Mouse (Mus musculus) forebrain, embryonic 15.5 days (tissue): ENCODE measurements at regions not wholly inside any gene's neighbourhood (a gene's known extent, or its start where the extent isn't known, plus 50 kb on each side); places are given as distances from the start of the nearest gene placed in this dataset.

Experiments
- ATAC-seq: fragments of 200-750 bp; cut with Nextera tagmentation; replicated peaks from 2 replicates; pipeline ENCODE4 v1.8.0; 2017; ENCODE audit warnings: mild to moderate bottlenecking, moderate TSS enrichment, moderate library complexity
- H3K27ac ChIP-seq: fragments of 300-500 bp; sonication (generic); replicated peaks from 2 replicates; pipeline ENCODE4 v1.5.1; 2015; ENCODE audit warnings: mild to moderate bottlenecking, inconsistent platforms
- H3K27me3 ChIP-seq: fragments of 300-500 bp; sonication (generic); 2 replicates; pipeline ENCODE4 v1.6.1; 2015; ENCODE audit warnings: inconsistent platforms
- H3K36me3 ChIP-seq: fragments of 300-500 bp; sonication (generic); 2 replicates; pipeline ENCODE4 v1.6.1; 2015; ENCODE audit warnings: mild to moderate bottlenecking, inconsistent platforms
- H3K4me1 ChIP-seq: fragments of 300-500 bp; sonication (generic); 2 replicates; pipeline ENCODE4 v1.6.1; 2015; ENCODE audit warnings: inconsistent platforms
- H3K4me2 ChIP-seq: fragments of 300-500 bp; sonication (generic); replicated peaks from 2 replicates; pipeline ENCODE4 v1.6.1; 2015; ENCODE audit warnings: mild to moderate bottlenecking, inconsistent platforms
- H3K4me3 ChIP-seq: fragments of 300-500 bp; sonication (generic); 2 replicates; pipeline ENCODE4 v1.5.1; 2015; ENCODE audit warnings: mild to moderate bottlenecking, inconsistent platforms
- H3K9ac ChIP-seq: fragments of 300-500 bp; sonication (generic); replicated peaks from 2 replicates; pipeline ENCODE4 v1.6.1; 2015; ENCODE audit warnings: mild to moderate bottlenecking, inconsistent platforms
- H3K9me3 ChIP-seq: fragments of 300-500 bp; sonication (generic); 2 replicates; pipeline ENCODE4 v1.6.1; 2016; ENCODE audit warnings: inconsistent platforms
- WGBS: fragments of 180-500 bp; shearing (Covaris S2); methylation state at CpG from one replicate; pipeline ENCODE4 v1.1.7; 2015; ENCODE audit warnings: mixed read lengths; 5-methylcytosine and 5-hydroxymethylcytosine counted together

- Histone ChIP-seq H3K4me3 (no peak overlapping the region), H3K36me3 (no peaks in the 10 kb centered on the region), H3K27me3 (no peaks in the 10 kb centered on the region), H3K4me2 (no peak overlapping the region), H3K9me3 (no peaks in the 10 kb centered on the region), H3K27ac (no peak overlapping the region), H3K9ac (no peak overlapping the region), H3K4me1 (no peaks in the 10 kb centered on the region)
- ATAC-seq, result no peak
- WGBS, result 91% methylated on average over 4 of the region's 4 CpGs
Observed at GRCm38 (mm10) chr2:45196511-45196910, 79.3 kb upstream of the Zeb2 start.

DNA sequence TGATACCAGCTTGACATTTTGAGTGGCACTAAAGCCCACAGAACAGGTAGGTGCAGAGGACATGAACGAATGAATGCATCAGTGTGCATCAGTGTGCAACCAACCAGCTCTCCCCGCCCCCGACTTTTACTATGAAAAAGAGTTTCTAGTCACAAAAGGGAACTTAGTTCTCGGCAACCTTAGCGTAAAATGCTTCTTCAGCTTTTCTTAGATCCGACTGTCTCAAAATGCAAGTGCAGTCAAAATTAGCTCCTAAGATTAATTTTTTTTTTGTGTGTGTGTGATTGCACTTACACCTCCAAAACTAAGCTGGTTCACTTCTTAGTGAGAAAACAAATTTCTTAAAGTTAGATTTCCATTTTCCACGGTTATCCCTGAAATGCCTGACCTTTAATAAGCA, 77.1 kb upstream of the Zeb2 start:
- WGBS, result 68% methylated on average over 7 of the region's 7 CpGs

DNA sequence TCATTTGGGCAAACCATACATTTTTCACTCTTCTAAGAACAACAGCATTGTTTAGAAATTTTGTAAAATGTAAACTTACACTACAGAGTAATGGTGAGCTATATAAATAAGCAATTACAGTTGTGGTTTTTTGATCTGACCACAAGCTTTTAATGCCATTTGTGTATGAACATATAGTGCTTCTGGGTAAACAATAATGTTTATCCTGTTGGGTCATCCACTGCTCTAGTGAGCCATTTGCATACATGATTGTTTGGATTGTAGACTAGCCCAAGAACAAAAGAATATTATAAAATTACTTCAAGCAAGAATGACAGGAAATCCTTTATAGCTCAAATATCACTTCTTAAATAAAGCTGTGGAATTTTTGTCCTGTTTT, 68.4 kb upstream of the Zeb2 start:
- Histone ChIP-seq H3K9me3 (no peaks in the 10 kb centered on the region), H3K9ac (no peak overlapping the region), H3K4me2 (no peak overlapping the region), H3K36me3 (no peaks in the 10 kb centered on the region), H3K4me1 (peaks cover 32% of the 10 kb centered on the region), H3K27me3 (no peaks in the 10 kb centered on the region), H3K27ac (no peak overlapping the region), H3K4me3 (no peak overlapping the region)
- no peak for ATAC-seq

More for the DNA sequence above, 77.1 kb upstream of the Zeb2 start:
- no peaks in the 10 kb centered on the region for H3K27me3 ChIP-seq
- H3K9ac ChIP-seq, result no peak overlapping the region
- H3K9me3 ChIP-seq, result no peaks in the 10 kb centered on the region
- no peak overlapping the region for H3K27ac ChIP-seq
- H3K36me3 ChIP-seq, result no peaks in the 10 kb centered on the region
- no peak overlapping the region for H3K4me2 ChIP-seq
- no peak overlapping the region for H3K4me3 ChIP-seq
- no peaks in the 10 kb centered on the region for H3K4me1 ChIP-seq
- no peak for ATAC-seq

GRCm38 (mm10) chr2:45184704-45185620, 67.8 kb upstream of the Zeb2 start:
- Histone ChIP-seq H3K9me3 (no peaks in the 10 kb centered on the region), H3K9ac (no peak overlapping the region; the same call in 1 of the 2 replicates), H3K36me3 (no peaks in the 10 kb centered on the region), H3K27me3 (no peaks in the 10 kb centered on the region), H3K4me3 (peak overlapping the region; percentile 9; the same call in 1 of the 2 replicates), H3K4me1 (peaks cover 32% of the 10 kb centered on the region), H3K4me2 (peak overlapping the region; percentile 34), H3K27ac (no peak overlapping the region)
- 6% methylated on average over 18 of the region's 18 CpGs for WGBS
- 0 out of 2 replicates have a peak, but pooled peaks have one; percentile 23 for ATAC-seq

DNA sequence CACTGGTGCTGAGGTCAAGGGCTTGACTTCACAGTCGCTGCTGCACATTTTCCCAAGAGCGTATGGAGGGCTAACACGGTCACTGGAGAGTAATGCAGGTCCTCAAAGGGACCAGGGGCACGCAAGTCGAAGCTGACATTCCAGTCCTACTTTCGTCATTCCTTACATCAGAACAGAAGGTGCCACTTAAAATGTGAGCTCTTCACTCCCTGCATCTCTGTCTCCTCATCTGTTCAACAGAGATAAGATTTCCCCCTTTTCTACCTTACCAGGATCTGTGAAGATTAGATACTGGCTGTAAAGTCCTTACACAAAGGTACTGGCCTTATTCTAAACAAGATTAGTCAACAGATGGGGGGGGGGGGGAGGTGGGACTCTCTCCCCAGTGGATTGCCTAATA, 67.0 kb upstream of the Zeb2 start:
- no peak for ATAC-seq
- Histone ChIP-seq H3K9me3 (no peaks in the 10 kb centered on the region), H3K4me2 (no peak overlapping the region), H3K27ac (no peak overlapping the region), H3K27me3 (no peaks in the 10 kb centered on the region), H3K4me1 (peaks cover 32% of the 10 kb centered on the region), H3K9ac (no peak overlapping the region), H3K36me3 (no peaks in the 10 kb centered on the region), H3K4me3 (no peak overlapping the region)
- WGBS, result 26% methylated on average over 6 of the region's 6 CpGs

GRCm38 (mm10) chr2:45182876-45183275, 65.7 kb upstream of the Zeb2 start:
- H3K9ac ChIP-seq, result no peak overlapping the region
- peaks cover 32% of the 10 kb centered on the region for H3K4me1 ChIP-seq
- H3K9me3 ChIP-seq, result no peaks in the 10 kb centered on the region
- H3K27me3 ChIP-seq, result no peaks in the 10 kb centered on the region
- H3K4me2 ChIP-seq, result no peak overlapping the region
- H3K27ac ChIP-seq, result no peak overlapping the region
- no peaks in the 10 kb centered on the region for H3K36me3 ChIP-seq
- 38% methylated on average over 1 of the region's 1 CpGs for WGBS
- no peak overlapping the region for H3K4me3 ChIP-seq
- 0 out of 2 replicates have a peak, but pooled peaks have one; percentile 26 for ATAC-seq

DNA sequence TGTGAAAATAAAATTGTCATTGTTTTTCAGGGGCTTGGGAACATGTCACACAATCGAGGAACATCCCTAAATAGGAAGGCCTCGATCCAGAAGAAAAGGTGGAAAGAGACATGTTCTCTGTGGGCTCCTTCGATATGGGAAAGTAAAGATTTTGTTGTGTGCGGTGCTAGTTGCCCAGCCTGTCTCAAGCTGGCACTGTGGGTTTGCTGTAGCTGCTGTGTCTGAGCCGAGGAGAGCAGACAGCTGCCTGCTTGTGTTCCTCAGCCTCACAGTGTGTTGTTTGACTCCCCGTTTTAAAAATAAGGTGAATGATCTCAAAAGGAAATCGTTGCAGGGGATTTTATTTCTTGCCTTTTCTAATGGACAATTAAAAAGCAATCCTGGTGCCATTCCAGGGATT, 64.4 kb upstream of the Zeb2 start:
- no peak overlapping the region for H3K9ac ChIP-seq
- H3K9me3 ChIP-seq, result no peaks in the 10 kb centered on the region
- H3K27ac ChIP-seq, result no peak overlapping the region
- ATAC-seq, result peak; percentile 84
- H3K27me3 ChIP-seq, result no peaks in the 10 kb centered on the region
- no peak overlapping the region for H3K4me3 ChIP-seq
- H3K4me1 ChIP-seq, result peaks cover 32% of the 10 kb centered on the region
- no peak overlapping the region for H3K4me2 ChIP-seq
- WGBS, result 33% methylated on average over 7 of the region's 7 CpGs
- no peaks in the 10 kb centered on the region for H3K36me3 ChIP-seq

- Histone ChIP-seq H3K4me2 (no peak overlapping the region), H3K9ac (no peak overlapping the region), H3K36me3 (no peaks in the 10 kb centered on the region), H3K27me3 (no peaks in the 10 kb centered on the region), H3K27ac (no peak overlapping the region), H3K4me3 (no peak overlapping the region), H3K4me1 (peaks cover 16% of the 10 kb centered on the region), H3K9me3 (no peaks in the 10 kb centered on the region)
- 91% methylated on average over 1 of the region's 1 CpGs for WGBS
- no peak for ATAC-seq
Observed at GRCm38 (mm10) chr2:45178849-45179453, 61.8 kb upstream of the Zeb2 start.

GRCm38 (mm10) chr2:45172382-45172781, 55.2 kb upstream of the Zeb2 start:
- Histone ChIP-seq H3K4me1 (peaks cover 17% of the 10 kb centered on the region), H3K9me3 (no peaks in the 10 kb centered on the region), H3K4me3 (no peak overlapping the region), H3K9ac (no peak overlapping the region), H3K4me2 (no peak overlapping the region), H3K27me3 (no peaks in the 10 kb centered on the region), H3K36me3 (no peaks in the 10 kb centered on the region), H3K27ac (no peak overlapping the region)
- ATAC-seq, result no peak
- 81% methylated on average over 8 of the region's 8 CpGs for WGBS

- H3K4me3 ChIP-seq, result no peak overlapping the region
- no peak for ATAC-seq
- no peaks in the 10 kb centered on the region for H3K27me3 ChIP-seq
- peaks cover 17% of the 10 kb centered on the region for H3K4me1 ChIP-seq
- no peak overlapping the region for H3K4me2 ChIP-seq
- 63% methylated on average over 12 of the region's 12 CpGs for WGBS
- no peaks in the 10 kb centered on the region for H3K9me3 ChIP-seq
- H3K27ac ChIP-seq, result no peak overlapping the region
- H3K36me3 ChIP-seq, result no peaks in the 10 kb centered on the region
- no peak overlapping the region for H3K9ac ChIP-seq
Observed at GRCm38 (mm10) chr2:45171520-45172173, 54.5 kb upstream of the Zeb2 start.

GRCm38 (mm10) chr2:45170272-45170671, 53.1 kb upstream of the Zeb2 start:
- Histone ChIP-seq H3K36me3 (no peaks in the 10 kb centered on the region), H3K27ac (no peak overlapping the region), H3K9me3 (no peaks in the 10 kb centered on the region), H3K4me2 (no peak overlapping the region), H3K4me1 (peaks cover 17% of the 10 kb centered on the region), H3K4me3 (no peak overlapping the region), H3K9ac (no peak overlapping the region), H3K27me3 (no peaks in the 10 kb centered on the region)
- ATAC-seq, result 0 out of 2 replicates have a peak, but pooled peaks have one; percentile 23
- 27% methylated on average over 3 of the region's 3 CpGs for WGBS

DNA sequence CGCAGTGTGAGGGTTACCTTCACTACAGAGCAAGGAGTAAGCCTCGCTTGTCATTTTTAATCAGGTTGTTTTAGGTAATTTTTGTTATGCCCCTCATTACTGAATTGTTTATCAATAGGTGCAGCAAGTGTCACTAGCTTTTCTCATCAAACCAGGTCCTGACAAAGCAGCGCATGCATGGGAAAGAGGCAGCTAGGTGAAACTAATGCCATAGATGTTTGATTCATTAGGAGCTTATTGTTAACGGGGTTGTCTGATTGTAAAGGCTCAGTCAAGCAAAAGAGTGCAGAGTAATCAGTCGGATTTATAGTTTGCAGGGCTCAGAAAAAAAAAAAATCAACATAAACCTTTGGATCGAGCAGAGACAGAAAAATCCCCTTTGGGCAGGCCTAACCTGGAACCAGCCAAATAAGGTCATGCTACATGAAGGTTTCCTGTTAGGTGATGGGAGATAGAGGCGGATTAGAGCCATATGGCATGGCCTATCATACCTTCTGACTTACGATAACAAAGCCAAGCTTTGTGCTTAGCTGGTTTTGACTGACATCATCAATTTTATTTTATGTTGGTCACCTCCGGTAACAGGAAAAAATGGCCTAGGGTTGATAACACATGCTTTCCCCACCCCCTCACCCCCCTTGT, 52.4 kb upstream of the Zeb2 start:
- Histone ChIP-seq H3K9me3 (no peaks in the 10 kb centered on the region), H3K27ac (no peak overlapping the region), H3K27me3 (no peaks in the 10 kb centered on the region), H3K4me3 (no peak overlapping the region), H3K9ac (no peak overlapping the region), H3K36me3 (no peaks in the 10 kb centered on the region), H3K4me1 (peaks cover 17% of the 10 kb centered on the region), H3K4me2 (no peak overlapping the region)
- WGBS, result 13% methylated on average over 9 of the region's 9 CpGs
- ATAC-seq, result 0 out of 2 replicates have a peak, but pooled peaks have one; percentile 26
